Mouse (Mus musculus): ENCODE measurements at regions not wholly inside any gene's neighbourhood (a gene's known extent, or its start where the extent isn't known, plus 50 kb on each side); places are given as distances from the start of the nearest gene placed in this dataset.
A peak's percentile ranks its signal among the peaks of the same experiment; 100 is the strongest.

DNA sequence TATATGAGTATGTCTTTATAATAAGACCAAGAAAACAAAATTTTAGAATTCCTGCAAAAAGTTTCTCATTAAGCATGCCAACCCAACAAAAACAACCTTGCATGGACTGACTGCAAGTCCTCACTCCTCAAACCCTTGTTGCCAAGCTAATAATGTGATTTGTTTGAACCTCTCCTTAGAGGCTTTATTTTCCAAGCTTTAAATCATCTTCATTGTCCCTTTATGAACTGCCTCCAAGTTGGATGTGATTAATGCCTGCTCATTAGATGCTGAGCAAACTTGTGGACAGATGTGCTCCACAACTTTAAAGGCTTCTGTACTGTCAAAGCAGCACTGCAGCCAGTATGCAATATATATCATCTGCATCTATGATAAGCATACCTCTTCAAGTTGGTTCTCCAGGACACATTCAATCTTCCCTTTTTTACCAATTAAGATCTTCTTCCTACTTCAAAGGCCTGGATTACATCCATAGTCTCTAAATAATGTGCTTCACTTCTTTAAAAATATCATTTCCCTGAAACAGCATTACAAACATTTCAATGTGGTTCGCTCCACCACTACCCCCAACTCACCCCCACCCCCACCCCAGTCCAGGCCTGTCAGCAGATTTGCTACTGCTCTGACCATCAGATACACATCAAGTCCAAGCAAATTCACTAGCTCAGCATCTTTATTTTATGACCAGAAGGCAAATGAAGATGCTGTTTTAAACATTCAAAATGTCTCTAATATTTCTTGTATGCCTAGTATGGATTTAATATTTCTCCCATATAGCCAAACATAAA is 237.1 kb upstream of the Arx start:
- Histone ChIP-seq H3K27me3 (replicated peaks; ENCODE audit: control insufficient read depth, insufficient read depth, low read length) (no peaks in the 10 kb centered on the region), H3K4me1 (ENCODE audit: control insufficient read depth, insufficient read depth, low read length) (no peaks in the 10 kb centered on the region), H3K36me3 (ENCODE audit: control insufficient read depth, insufficient read depth, low read length) (no peaks in the 10 kb centered on the region), H3K27ac (ENCODE audit: insufficient read depth, low read depth, low read length) (no peak overlapping the region), H3K4me3 (ENCODE audit: insufficient read depth, low read depth, low read length) (no peak overlapping the region)
- DNase-seq, result no peak
- WGBS, result 70% methylated on average over 1 of the region's 1 CpGs
- TF ChIP-seq POLR2A (IDR thresholded peaks at IDR 0.05; ENCODE audit: low read depth, low read length) (no peak), CTCF (conservative IDR thresholded peaks at IDR 0.05; ENCODE audit: insufficient read depth, insufficient read length, low read depth, low read length) (no peak)

DNA sequence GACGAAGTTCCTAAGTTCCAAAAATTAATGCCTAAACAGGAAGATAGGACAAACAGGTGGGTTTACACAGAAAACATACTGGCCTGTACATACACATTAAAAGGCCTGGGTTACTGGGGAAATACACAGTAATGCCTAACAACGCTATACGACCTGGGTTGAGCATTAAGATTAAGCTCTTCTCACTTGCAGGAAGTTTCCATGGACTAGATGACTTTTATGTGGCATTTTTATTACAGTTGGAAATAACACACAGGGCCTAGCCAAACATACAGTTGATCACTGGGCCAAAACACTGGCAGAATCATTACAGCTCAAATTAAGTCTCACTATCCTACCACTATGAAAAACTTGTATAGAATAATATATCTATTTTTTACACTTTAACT is 236.5 kb upstream of the Arx start:
- WGBS, result 74% methylated on average over 3 of the region's 3 CpGs
- Histone ChIP-seq H3K36me3 (ENCODE audit: control insufficient read depth, insufficient read depth, low read length) (no peaks in the 10 kb centered on the region), H3K4me1 (ENCODE audit: control insufficient read depth, insufficient read depth, low read length) (no peaks in the 10 kb centered on the region), H3K27ac (ENCODE audit: insufficient read depth, low read depth, low read length) (no peak overlapping the region), H3K4me3 (ENCODE audit: insufficient read depth, low read depth, low read length) (no peak overlapping the region), H3K27me3 (replicated peaks; ENCODE audit: control insufficient read depth, insufficient read depth, low read length) (no peaks in the 10 kb centered on the region)
- DNase-seq, result no peak
- TF ChIP-seq CTCF (conservative IDR thresholded peaks at IDR 0.05; ENCODE audit: insufficient read depth, insufficient read length, low read depth, low read length) (no peak), POLR2A (IDR thresholded peaks at IDR 0.05; ENCODE audit: low read depth, low read length) (no peak)

DNA sequence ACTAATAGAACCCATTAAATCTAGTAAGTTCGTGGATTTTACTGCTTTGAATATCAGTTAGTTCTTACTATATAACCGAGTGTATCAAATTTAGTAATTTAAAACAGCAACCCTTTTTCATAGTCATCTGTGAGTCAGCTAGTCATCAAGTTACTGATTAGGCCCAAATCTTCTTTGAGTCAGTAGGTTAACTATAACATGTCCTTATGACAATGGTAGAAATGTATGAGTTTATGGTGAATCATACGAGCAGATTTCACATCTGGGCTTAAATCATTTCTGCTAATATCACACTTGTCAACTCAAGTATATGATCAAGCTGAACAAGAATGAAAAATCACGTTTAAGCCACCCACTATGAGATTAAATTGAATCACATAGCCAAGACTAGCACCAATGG is 226.7 kb upstream of the Arx start:
- Histone ChIP-seq H3K36me3 (ENCODE audit: control insufficient read depth, insufficient read depth, low read length) (no peaks in the 10 kb centered on the region), H3K27ac (ENCODE audit: insufficient read depth, low read depth, low read length) (no peak overlapping the region), H3K4me1 (ENCODE audit: control insufficient read depth, insufficient read depth, low read length) (no peaks in the 10 kb centered on the region), H3K27me3 (replicated peaks; ENCODE audit: control insufficient read depth, insufficient read depth, low read length) (no peaks in the 10 kb centered on the region), H3K4me3 (ENCODE audit: insufficient read depth, low read depth, low read length) (no peak overlapping the region)
- WGBS, result 88% methylated on average over 4 of the region's 4 CpGs
- DNase-seq, result no peak
- TF ChIP-seq CTCF (conservative IDR thresholded peaks at IDR 0.05; ENCODE audit: insufficient read depth, insufficient read length, low read depth, low read length) (no peak), POLR2A (IDR thresholded peaks at IDR 0.05; ENCODE audit: low read depth, low read length) (no peak)

DNA sequence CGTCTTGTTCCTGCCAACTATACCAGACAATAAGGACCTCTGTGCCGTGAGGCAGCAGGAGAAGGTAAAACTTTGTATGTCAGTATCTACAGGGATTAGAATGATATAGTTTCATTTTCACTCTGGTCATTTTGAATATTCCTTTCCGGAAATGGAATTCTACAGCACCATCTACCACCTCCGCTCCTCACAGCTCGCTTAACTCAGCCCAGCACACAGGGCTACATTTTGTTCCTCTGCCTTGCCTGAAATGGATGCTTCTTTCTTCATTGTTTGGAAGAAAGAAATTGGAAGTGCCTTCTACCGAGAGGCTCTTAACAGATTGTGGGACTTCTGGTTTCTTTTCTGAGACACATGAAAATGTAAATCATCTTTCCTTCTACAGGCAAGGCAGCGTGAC is 217.4 kb upstream of the Arx start:
- Histone ChIP-seq H3K4me3 (ENCODE audit: insufficient read depth, low read depth, low read length) (no peak overlapping the region), H3K36me3 (ENCODE audit: control insufficient read depth, insufficient read depth, low read length) (no peaks in the 10 kb centered on the region), H3K4me1 (ENCODE audit: control insufficient read depth, insufficient read depth, low read length) (no peaks in the 10 kb centered on the region), H3K27me3 (replicated peaks; ENCODE audit: control insufficient read depth, insufficient read depth, low read length) (no peaks in the 10 kb centered on the region), H3K27ac (ENCODE audit: insufficient read depth, low read depth, low read length) (no peak overlapping the region)
- 59% methylated on average over 7 of the region's 7 CpGs for WGBS
- TF ChIP-seq CTCF (conservative IDR thresholded peaks at IDR 0.05; ENCODE audit: insufficient read depth, insufficient read length, low read depth, low read length) (no peak), POLR2A (IDR thresholded peaks at IDR 0.05; ENCODE audit: low read depth, low read length) (no peak)
- no peak for DNase-seq

DNA sequence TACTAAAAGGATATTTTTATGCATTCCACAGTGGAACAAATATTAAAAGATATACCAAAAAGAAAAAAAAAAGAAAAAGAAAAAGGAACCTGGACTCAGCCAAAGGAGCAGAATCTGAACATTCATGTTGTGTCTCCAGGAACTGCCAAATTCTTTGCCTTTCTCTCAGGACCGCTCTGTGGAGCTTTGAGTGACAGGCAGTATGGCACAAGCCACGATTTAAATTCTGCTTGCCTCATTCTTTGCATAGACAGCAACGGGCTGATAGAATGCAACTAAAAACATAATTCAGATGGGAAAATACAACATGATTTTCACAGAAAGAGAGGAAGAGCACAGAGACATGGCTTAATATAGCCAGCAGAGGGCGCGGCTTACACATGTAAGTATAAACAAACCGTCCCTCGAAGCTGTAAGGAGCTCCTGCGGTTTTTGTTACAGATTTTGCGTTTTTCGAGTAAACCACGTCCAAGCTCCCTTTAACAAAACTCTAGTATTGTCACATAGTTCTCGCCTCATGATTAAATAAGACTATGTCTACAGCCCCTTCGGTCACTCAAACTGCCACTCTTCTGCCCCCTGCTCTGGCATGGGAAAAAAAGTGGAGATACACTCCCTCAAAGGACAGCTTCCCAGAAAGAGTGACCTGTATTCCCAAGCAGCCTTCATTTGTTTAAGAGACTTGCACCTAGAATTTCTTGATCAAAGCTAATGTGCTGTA is 216.5 kb upstream of the Arx start:
- no peak overlapping the region for H3K27ac ChIP-seq (ENCODE audit: insufficient read depth, low read depth, low read length)
- DNase-seq, result peak; percentile 53
- WGBS, result 4% methylated on average over 13 of the region's 13 CpGs
- peak; percentile 37 for TF ChIP-seq CTCF (conservative IDR thresholded peaks at IDR 0.05; ENCODE audit: insufficient read depth, insufficient read length, low read depth, low read length)
- no peak for TF ChIP-seq POLR2A (IDR thresholded peaks at IDR 0.05; ENCODE audit: low read depth, low read length)
- H3K4me3 ChIP-seq (ENCODE audit: insufficient read depth, low read depth, low read length), result no peak overlapping the region
- H3K4me1 ChIP-seq (ENCODE audit: control insufficient read depth, insufficient read depth, low read length), result no peaks in the 10 kb centered on the region
- no peaks in the 10 kb centered on the region for H3K27me3 ChIP-seq (replicated peaks; ENCODE audit: control insufficient read depth, insufficient read depth, low read length)
- no peaks in the 10 kb centered on the region for H3K36me3 ChIP-seq (ENCODE audit: control insufficient read depth, insufficient read depth, low read length)

DNA sequence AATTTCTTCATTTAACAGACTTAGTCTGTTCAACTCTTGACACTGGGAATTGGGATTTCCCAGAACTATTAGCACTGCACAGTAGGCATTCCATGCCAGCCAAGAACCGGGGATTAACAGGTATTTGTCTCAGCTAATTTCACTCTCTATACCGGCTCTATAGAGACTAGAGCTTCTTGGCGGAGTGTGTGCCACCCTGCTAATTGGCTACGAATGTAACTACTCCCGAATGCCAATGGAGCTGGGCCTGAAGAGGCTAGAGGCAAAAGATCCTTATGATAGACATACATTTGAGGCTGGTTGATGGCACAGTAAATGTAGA is 216.0 kb upstream of the Arx start:
- DNase-seq, result no peak
- H3K4me1 ChIP-seq (ENCODE audit: control insufficient read depth, insufficient read depth, low read length), result no peaks in the 10 kb centered on the region
- H3K4me3 ChIP-seq (ENCODE audit: insufficient read depth, low read depth, low read length), result no peak overlapping the region
- H3K27me3 ChIP-seq (replicated peaks; ENCODE audit: control insufficient read depth, insufficient read depth, low read length), result no peaks in the 10 kb centered on the region
- no peaks in the 10 kb centered on the region for H3K36me3 ChIP-seq (ENCODE audit: control insufficient read depth, insufficient read depth, low read length)
- H3K27ac ChIP-seq (ENCODE audit: insufficient read depth, low read depth, low read length), result no peak overlapping the region
- TF ChIP-seq POLR2A (IDR thresholded peaks at IDR 0.05; ENCODE audit: low read depth, low read length), result no peak
- no peak for TF ChIP-seq CTCF (conservative IDR thresholded peaks at IDR 0.05; ENCODE audit: insufficient read depth, insufficient read length, low read depth, low read length)
- 58% methylated on average over 5 of the region's 5 CpGs for WGBS

DNA sequence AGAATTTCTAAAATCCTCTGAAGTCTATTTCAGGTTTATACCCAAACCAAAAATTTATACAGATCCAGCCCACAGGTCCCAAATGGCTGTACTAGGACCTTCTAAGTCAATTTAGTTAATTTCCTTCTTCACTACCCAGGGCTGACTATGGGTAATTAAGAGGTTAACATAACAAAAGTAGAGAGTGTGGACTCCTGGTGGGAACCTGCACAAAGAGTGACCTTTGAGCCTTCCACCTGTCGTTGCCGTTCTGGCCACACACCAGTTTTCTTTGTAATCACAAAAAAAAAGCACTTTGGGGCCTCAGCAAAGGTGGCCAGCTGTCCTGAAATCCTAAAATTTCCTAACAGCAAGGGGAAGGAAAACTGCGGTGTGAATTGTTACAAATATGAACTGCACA is 197.3 kb upstream of the Arx start:
- Histone ChIP-seq H3K36me3 (ENCODE audit: control insufficient read depth, insufficient read depth, low read length) (no peaks in the 10 kb centered on the region), H3K4me1 (ENCODE audit: control insufficient read depth, insufficient read depth, low read length) (no peaks in the 10 kb centered on the region), H3K4me3 (ENCODE audit: insufficient read depth, low read depth, low read length) (no peak overlapping the region), H3K27ac (ENCODE audit: insufficient read depth, low read depth, low read length) (no peak overlapping the region), H3K27me3 (replicated peaks; ENCODE audit: control insufficient read depth, insufficient read depth, low read length) (no peaks in the 10 kb centered on the region)
- peak; percentile 19 for DNase-seq
- WGBS, result 19% methylated on average over 3 of the region's 3 CpGs
- TF ChIP-seq POLR2A (IDR thresholded peaks at IDR 0.05; ENCODE audit: low read depth, low read length) (no peak), CTCF (conservative IDR thresholded peaks at IDR 0.05; ENCODE audit: insufficient read depth, insufficient read length, low read depth, low read length) (no peak)

Data from kidney, adult 2 months (tissue).